Mouse (Mus musculus) midbrain, embryonic 14.5 days (tissue): ENCODE measurements around the gene Olfr1218. TPM values are rescaled to one million over a fixed set of nuclear protein-coding genes. Genes with fewer than 3 reads are reported as not detected.

ENCODE experiments used
- ATAC-seq: fragments of 200-750 bp; cut with Nextera tagmentation; 2 replicates; pipeline ENCODE4 v1.8.0; 2017; ENCODE audit warnings: moderate number of reproducible peaks, moderate library complexity; ENCODE audit not compliant: low FRiP score, low TSS enrichment
- DNase-seq: peaks from one replicate; pipeline ENCODE4 v3.0.0-alpha.2; 2015
- H3K27ac ChIP-seq: fragments of 300-500 bp; sonication (generic); replicated peaks from 2 replicates; pipeline ENCODE4 v1.5.1; 2014; ENCODE audit warnings: mild to moderate bottlenecking, low read depth, low read length, moderate library complexity
- H3K27me3 ChIP-seq: fragments of 300-500 bp; sonication (generic); 2 replicates; pipeline ENCODE4 v1.6.1; 2014; ENCODE audit warnings: low read length, control low read depth, mixed read lengths; ENCODE audit not compliant: control insufficient read depth, insufficient read depth
- H3K36me3 ChIP-seq: fragments of 300-500 bp; sonication (generic); 2 replicates; pipeline ENCODE4 v1.6.1; 2014; ENCODE audit warnings: low read length, control low read depth; ENCODE audit not compliant: control insufficient read depth, insufficient read depth
- H3K4me1 ChIP-seq: fragments of 300-500 bp; sonication (generic); 2 replicates; pipeline ENCODE4 v1.6.1; 2014; ENCODE audit warnings: mild to moderate bottlenecking, antibody characterized with exemption, low read length, control low read depth; ENCODE audit not compliant: control insufficient read depth, insufficient read depth
- H3K4me2 ChIP-seq: fragments of 300-500 bp; sonication (generic); 2 replicates; pipeline ENCODE4 v1.6.1; 2014; ENCODE audit warnings: mild to moderate bottlenecking, low read length, moderate library complexity
- H3K4me3 ChIP-seq: fragments of 300-500 bp; sonication (generic); replicated peaks from 2 replicates; pipeline ENCODE4 v1.5.1; 2014; ENCODE audit warnings: low read depth, low read length
- H3K9ac ChIP-seq: fragments of 300-500 bp; sonication (generic); replicated peaks from 2 replicates; pipeline ENCODE4 v1.6.1; 2014; ENCODE audit warnings: mild to moderate bottlenecking, low read length, moderate library complexity
- H3K9me3 ChIP-seq: fragments of 300-500 bp; sonication (generic); 2 replicates; pipeline ENCODE4 v1.6.1; 2016; ENCODE audit warnings: low read length, control low read depth, mixed read lengths; ENCODE audit not compliant: control insufficient read depth
- WGBS: fragments of 180-500 bp; shearing (Covaris S2); extraction: QIAGEN DNeasy Blood & Tissue Kit; methylation state at CpG from one replicate; pipeline ENCODE4 v1.1.7; 2014; 5-methylcytosine and 5-hydroxymethylcytosine counted together
- polyA plus RNA-seq: library from polyadenylated mRNA; unstranded; fragments of >200 nt; fragmentation: Nextera tagmentation; extraction: Ambion mirVana; gene quantifications from 2 replicates; pipeline ENCODE4 v1.2.1, GENCODE M21; 2014

The Olfr1218 gene
- polyA plus RNA-seq, 1 experiment from 2014 or later, result not detected

GRCm38 (mm10) chr2:89006873-89007272, 54.1 kb downstream of the Olfr1218 start, which contains the start of gene Olfr1215:
Gene Olfr1215 (minus strand): TSS chr2:89006973.
- Histone ChIP-seq H3K4me1 (no peaks in the 10 kb centered on the region), H3K4me2 (no peak within 1 kb of the TSS), H3K27me3 (no peaks in the 10 kb centered on the region), H3K4me3 (no peak within 1 kb of the TSS), H3K36me3 (no peaks in the 10 kb centered on the region), H3K9me3 (no peaks in the 10 kb centered on the region), H3K9ac (no peak within 1 kb of the TSS), H3K27ac (no peak within 1 kb of the TSS)
- DNase-seq, result no peak
- WGBS, result 77% methylated on average over 2 of the region's 2 CpGs
- ATAC-seq, result no peak

Other genes with a start within 250 kb of the Olfr1218 start
- gene Olfr1202, start 246.7 kb downstream of the Olfr1218 start, polyA plus RNA-seq, result not detected in 2 replicates
- not detected in 2 replicates for gene Olfr1205, start 231.4 kb downstream of the Olfr1218 start, polyA plus RNA-seq
- not detected in 2 replicates for gene Olfr1204, start 211.9 kb downstream of the Olfr1218 start, polyA plus RNA-seq
- not detected in 2 replicates for gene Olfr1206, start 198.0 kb downstream of the Olfr1218 start, polyA plus RNA-seq
- gene Olfr1208, start 158.9 kb downstream of the Olfr1218 start, polyA plus RNA-seq, result not detected in 2 replicates
- not detected in 2 replicates for gene Olfr1209, start 146.0 kb downstream of the Olfr1218 start, polyA plus RNA-seq
- gene Olfr1211, start 123.1 kb downstream of the Olfr1218 start, polyA plus RNA-seq, result not detected in 2 replicates
- gene Olfr1212, start 107.2 kb downstream of the Olfr1218 start, polyA plus RNA-seq, result not detected in 2 replicates
- gene Gm13762, start 80.9 kb downstream of the Olfr1218 start, polyA plus RNA-seq, result not detected in 2 replicates
- gene Olfr1214, start 68.5 kb downstream of the Olfr1218 start, polyA plus RNA-seq, result not detected in 2 replicates
- gene Olfr1215, start 54.2 kb downstream of the Olfr1218 start, polyA plus RNA-seq, result not detected in 2 replicates
- not detected in 2 replicates for gene Olfr1216, start 42.8 kb downstream of the Olfr1218 start, polyA plus RNA-seq
- gene Olfr1217, start 29.1 kb downstream of the Olfr1218 start, polyA plus RNA-seq, result not detected in 2 replicates
- not detected in 2 replicates for gene Olfr1219, start 22.3 kb upstream of the Olfr1218 start, polyA plus RNA-seq
- gene Olfr1220, start 45.6 kb upstream of the Olfr1218 start, polyA plus RNA-seq, result not detected in 2 replicates
- gene Olfr1221, start 56.1 kb upstream of the Olfr1218 start, polyA plus RNA-seq, result not detected in 2 replicates
- not detected in 2 replicates for gene Olfr1222, start 71.9 kb upstream of the Olfr1218 start, polyA plus RNA-seq
- not detected in 2 replicates for gene Olfr1223, start 90.4 kb upstream of the Olfr1218 start, polyA plus RNA-seq
- not detected in 2 replicates for gene Olfr1224-ps1, start 102.9 kb upstream of the Olfr1218 start, polyA plus RNA-seq
- gene Olfr1225, start 113.5 kb upstream of the Olfr1218 start, polyA plus RNA-seq, result not detected in 2 replicates
- gene Olfr1226, start 138.9 kb upstream of the Olfr1218 start, polyA plus RNA-seq, result not detected in 2 replicates
- not detected in 2 replicates for gene Olfr1228, start 192.9 kb upstream of the Olfr1218 start, polyA plus RNA-seq
- not detected in 2 replicates for gene Olfr1229, start 226.8 kb upstream of the Olfr1218 start, polyA plus RNA-seq
- not detected in 2 replicates for gene Olfr1230, start 236.1 kb upstream of the Olfr1218 start, polyA plus RNA-seq
- not detected in 2 replicates for gene Olfr1231, start 245.9 kb upstream of the Olfr1218 start, polyA plus RNA-seq